Mouse (Mus musculus): Measurements from ENCODE around the gene Thrap3.
"Not testable (repeated sequence)": the region's sequence is repeated elsewhere in the genome, so short reads cannot be mapped to it uniquely, and the experiment has no call there.

Gene Thrap3

DNA sequence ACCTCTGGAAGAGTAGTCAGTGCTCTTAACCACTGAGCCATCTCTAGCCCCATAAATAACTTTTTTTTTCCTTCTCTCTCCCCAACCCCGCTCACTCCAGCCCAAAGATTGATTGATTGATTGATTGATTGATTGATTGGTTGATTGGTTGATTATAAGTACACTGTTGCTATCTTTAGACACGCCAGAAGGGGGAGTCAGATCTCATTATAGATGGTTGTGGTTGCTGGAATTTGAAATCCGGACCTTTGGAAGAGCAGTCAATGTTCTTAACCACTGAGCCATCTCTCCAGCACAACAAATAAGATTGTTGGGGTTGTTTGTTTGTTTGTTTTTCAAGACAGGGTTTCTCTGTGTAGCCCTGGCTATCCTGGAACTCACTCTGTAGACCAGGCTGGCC, 17.0 kb upstream of the Thrap3 start:
- not testable (repeated sequence) for DNase-seq (ENCODE audit: low spot score in 2 of 2)

DNA sequence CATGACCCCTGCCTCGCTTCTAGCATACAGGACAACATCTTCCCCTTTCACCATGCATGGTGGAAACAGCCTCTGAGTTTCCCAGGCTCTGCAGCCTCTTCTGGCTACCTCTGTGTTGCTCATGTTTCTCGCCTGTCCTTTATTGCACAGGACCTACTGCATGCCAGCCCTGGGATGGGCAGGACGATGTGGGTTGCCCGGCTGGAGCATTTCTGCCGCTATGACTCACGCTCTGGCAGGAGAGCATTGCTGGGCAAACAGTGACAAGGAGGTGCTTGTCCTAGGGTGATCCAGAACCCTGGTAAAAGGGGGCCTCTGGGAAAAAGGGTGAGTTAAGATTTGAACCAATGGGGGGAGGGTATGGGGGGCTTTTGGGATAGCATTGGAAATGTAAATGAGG, 15.2 kb upstream of the Thrap3 start:
- no peak for DNase-seq (ENCODE audit: low spot score in 2 of 2)

DNA sequence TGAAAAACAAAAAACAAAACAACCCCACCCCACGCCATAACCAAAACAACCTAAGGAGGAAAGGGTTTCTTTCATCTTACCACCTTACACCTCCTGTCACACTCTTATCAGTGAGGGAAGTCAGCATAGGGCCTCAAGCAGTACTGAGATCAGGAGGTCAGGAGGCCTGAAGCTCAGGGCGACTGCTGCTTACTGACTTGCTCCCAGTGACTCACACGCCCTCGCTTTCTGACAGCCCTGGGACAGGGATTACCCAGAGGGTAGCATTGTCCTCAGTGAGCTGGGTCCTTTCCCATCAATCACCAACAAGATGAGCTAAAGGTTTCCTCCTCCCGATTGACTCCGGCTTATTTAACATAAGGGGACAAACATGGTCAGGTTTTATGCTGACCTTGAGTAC, 4.5 kb upstream of the Thrap3 start:
- DNase-seq (ENCODE audit: low spot score in 2 of 2) = no peak

DNA sequence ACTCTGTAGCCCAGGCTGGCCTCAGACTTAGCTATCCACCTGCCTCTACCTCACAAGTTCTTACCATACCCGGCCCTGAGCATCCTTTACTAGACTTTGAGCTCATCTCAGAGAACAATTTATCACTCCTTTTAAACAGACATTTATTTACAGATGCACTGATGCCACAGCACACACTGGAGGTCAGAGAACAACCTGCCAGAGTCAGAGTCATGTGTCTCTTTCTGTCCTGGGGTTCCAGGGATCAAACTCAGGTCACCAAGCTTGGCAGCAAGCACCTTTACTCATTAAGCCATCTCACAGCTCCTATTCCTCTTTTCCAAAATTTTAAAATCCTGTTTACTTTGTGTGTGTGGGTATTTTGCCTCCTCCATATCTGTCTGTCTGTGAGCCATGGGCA, 2.8 kb upstream of the Thrap3 start:
- DNase-seq (ENCODE audit: low spot score in 2 of 2) = no peak

DNA sequence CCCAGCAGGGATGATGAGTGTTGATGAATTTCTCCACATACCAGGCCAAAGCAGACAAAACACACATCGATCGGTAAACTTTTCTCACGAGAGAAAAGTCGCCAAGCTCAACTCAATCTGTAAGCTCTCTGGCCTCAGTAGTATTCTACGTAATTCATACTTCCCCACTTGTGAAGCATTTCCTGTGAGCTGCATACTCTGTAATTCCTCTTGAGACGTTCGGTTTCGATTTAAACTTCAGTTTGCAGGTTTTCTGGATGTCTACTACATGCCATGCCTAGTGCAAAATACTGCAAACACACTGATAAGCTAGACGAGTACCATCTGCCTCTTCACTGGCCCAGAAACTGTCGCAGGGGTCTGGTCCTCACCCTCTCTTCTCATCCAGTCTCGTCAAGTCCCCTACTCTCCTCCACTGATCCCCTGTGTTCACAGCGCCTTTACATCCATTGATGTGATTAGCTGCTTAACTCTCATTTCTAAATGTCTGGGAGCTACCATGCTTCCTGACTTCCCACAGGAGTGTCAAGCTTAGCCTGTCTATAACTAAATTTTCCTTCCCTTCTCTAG, 2.2 kb upstream of the Thrap3 start:
- DNase-seq (ENCODE audit: low spot score in 2 of 2) = no peak

DNA sequence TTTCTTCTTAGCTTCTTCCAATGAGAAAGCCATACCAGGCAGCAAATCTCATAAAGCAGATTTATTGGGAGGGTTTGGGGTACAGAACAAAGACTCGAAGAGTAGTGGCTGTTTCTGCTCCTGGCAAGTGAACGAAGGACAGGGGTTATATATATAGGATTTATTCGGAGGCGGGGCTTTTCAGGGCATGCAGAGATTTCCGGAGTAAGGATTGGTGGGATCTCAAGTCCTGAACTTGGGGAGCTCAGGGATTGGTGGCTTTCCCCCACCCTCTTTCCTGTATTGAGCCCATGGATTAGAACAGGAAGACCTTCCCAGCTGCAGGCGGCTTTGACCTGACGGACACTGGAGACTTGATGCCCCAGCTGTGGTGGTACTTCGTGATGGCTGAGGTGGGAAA, 1.5 kb upstream of the Thrap3 start:
- DNase-seq (ENCODE audit: low spot score in 2 of 2) = no peak

DNA sequence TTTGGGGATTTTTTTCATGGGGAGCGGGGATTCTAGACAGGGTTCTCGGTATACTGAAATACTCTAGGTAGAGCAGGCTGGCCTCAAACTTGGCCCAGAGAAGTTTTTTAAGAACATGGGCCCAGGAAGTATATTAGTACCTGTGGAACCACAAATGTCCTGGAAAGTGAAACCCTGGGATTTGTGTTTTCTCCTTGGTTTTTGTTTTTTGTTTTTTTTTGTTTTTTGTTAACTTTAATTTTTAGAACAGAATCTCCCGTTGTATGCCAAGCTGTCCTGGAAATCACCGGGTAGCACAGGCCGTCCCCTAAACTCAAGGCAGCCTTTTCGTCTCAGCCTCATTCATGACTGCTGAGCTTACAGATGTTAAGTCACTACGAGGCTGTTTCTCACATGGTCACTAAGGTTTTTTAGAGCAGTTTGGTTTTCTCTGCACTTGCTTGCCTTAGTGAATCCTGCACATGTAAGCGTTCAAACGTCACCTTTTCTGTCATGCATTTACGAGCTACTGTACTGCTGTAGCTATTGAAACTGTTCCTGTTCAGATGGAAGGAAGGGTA, 856 bp upstream of the Thrap3 start:
- DNase-seq (ENCODE audit: low spot score in 2 of 2) = no peak

DNA sequence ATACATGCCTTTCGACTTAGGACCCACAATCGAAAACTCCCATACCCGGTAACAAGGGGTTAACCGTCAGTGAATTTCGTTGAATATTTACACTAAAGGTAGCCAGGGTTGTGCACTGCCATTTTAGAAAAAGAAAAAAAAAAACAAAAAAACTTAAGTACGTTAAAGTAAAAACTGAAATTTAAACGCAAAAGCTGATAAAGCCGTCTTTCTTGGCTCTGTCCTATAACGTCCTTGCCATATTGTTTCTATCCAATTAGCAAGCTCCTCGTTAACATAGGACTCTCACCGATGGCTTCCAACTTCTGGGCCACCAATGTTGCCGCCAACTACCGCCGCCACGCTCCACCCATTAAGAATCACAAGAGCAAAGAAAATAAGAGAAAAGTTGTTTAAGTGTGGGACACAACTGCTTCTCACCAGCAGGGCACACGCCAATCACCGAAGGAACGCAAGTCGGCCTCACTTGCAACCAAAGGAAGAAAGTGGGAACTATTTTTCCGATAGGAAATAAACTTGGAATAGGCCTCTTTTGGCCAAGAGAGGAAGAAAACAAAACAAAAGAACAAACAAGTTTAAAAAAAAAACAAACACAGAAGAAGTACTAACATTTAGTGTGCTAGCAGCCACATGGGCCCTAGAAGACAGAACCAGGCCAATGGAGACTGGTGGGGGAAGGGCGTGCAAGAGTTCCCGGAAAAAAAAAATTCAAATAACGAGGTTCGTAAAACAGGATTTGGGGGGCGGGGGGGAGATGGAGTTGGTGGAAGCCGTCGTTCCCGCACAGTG, 852 bp downstream of the Thrap3 start:
- peak in 1 of 2 experiments; percentile 13 for DNase-seq (ENCODE audit: low spot score in 2 of 2)

DNA sequence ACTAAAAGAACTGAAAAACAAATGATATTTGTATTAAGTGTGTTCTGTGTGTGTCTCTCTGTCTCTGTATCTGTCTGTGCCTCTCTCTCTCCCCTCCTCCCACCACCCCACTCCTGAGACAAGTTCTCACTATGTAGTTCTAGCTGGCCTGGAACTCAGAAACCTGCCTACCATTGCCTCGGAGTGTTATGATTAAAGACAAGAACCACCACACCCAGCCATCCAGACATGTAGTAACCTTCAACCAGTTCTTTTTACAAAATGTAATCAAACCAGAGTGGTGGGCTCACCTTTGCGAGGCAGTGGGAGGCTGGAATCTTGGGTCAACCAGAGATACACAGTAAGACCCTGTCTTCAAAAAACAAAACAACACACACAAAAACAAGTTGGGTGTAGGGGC, 1.9 kb downstream of the Thrap3 start:
- no peak for DNase-seq (ENCODE audit: low spot score in 2 of 2)

DNA sequence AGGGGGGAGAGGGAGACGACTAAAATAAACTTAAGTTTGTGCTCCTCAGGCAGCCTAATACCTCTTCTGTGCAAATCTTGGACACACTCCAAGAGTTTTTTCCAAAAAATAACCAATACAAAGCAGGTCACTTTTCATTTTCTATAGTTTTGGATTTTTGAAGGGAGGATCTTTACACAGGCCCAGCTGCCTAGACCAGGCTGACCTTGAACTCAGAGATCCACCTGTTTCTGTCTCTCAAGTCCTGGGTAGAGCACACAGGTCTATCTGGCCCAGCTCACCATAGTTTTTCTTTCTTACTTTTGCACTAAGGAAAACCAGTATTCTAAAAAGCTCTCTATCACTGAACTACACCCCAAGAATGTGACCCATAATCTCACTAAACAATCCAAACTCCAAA, 2.5 kb downstream of the Thrap3 start:
- no peak for DNase-seq (ENCODE audit: low spot score in 2 of 2)

DNA sequence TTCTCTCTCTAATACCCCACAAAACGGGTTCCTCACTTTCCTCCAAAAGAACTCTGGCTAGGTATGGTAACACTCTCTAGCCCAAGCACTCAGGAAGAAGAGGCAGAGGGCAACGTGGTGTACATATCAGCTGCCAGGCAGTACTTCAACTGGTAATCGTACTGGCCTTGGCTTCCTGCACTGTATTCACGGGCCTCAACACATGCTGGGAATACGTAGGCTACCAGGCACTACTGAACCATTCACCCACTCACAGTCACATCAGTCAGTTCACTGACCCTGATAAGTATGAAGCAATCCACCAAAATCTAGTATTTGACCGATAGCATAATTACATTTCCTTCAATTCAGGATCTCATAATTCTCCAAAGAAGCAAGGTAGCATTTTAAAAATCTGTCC, 3.0 kb downstream of the Thrap3 start:
- no peak for DNase-seq (ENCODE audit: low spot score in 2 of 2)

DNA sequence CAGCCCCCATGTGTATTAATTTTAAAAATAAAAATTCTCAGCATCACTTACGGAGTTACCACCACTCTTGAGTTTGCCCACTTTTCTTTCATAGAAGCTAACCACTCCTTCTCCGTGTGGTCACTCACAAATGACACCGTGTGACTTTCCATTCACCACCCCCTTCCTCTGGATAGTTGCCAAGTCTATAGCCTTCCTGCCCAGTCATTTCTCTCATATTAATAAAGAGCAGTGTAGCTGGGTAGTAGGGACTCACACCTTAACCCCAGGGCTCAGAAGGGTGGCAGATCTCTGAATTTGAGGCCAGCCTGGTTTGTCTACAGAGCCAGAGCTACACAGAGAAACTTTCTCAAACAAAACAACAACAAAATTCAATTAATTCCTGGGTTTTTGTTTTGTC, 5.1 kb downstream of the Thrap3 start:
- no peak for DNase-seq (ENCODE audit: low spot score in 2 of 2)

DNA sequence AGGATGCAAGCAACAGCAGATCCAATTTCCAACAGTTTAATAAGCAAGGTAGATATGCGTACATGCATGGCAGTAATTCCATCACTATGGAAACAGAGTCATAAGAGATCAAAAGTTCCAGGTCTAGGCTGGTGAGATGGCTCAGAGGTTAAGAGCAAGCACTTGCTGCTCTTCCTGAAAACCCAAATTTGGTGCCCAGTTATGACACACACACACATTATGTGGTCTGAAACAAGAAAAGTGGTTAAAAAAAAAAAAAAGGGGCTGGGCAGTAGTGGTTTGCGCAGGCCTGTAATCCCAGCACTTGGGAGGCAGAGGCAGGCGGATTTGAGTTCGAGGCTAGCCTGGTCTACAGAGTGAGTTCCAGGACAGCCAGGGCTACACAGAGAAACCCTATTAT, 7.6 kb downstream of the Thrap3 start:
- no peak for DNase-seq (ENCODE audit: low spot score in 2 of 2)

DNA sequence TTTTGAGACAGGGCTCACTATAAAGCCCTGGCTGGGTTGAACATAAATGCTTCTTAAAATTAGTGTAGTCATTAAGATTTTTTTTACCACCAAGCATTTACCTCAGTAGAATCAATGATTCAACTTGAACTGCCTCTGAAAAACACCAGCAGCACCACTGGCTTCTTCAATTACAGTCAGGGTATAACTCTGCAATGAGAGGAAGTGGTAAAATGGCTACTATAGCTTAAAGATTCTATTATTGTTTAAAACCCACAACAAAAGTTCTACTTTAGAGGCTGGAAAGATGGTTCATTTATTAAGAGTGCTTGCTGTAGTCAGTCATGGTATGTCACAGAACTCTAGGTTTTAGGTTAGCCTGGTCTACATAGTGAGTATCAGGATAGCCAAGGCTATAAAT, 8.3 kb downstream of the Thrap3 start:
- DNase-seq (ENCODE audit: low spot score in 2 of 2) = no peak

DNA sequence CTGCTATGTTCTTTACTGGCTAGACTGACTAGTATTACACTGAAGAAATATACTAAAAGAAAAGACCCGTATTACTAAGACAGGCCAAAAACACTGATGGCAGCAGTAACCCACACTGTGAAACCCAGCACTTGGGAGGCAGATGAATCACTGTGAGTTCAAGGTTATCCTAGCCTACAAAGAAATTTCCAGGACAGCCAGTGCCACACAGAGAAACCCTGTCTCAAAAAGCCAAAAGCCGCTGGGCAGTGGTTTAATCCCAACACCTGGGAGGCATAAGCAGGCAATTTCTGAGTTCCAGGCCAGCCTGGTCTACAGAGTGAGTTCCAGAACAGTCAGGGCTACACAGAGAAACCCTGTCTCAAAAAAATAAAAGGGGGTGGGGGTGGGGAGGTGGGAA, 11.9 kb downstream of the Thrap3 start:
- DNase-seq (ENCODE audit: low spot score in 2 of 2) = no peak

DNA sequence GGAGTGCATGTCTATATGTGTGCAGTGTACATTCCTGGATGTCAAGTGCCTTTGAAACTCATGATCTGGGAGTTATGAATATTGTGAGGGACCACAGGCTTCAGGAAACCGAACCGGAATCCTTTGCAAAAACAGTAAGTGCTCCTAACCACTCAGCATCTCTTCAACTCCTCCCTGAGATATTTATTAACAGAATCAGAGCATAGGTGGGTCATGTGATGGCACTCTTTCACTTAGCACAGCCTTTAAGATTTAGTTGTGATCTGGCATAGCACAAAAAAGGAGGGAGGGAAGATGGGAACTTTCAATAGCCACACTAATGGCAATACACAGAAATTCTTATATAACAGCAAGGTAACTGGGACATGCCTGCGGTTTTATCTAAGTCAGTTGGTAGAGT, 15.5 kb downstream of the Thrap3 start:
- no peak for DNase-seq (ENCODE audit: low spot score in 2 of 2)

DNA sequence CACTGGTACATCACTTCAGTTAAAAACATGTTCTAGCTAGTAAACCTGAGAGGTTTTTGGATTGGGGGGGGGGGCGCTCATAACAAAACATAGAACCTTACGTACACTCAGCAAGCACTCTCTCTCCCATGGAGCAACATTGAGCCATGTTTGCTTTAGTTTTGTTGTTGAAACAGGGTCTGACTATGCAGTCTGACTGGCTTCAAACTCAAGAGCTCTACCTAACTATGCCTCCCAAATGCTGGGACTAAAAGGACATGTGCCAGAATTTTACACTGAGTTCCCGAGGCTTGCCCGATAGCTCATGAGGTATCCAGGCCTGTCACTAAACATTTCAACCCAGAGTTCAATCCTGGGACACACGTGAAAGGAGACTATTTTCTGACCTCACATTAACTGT, 19.5 kb downstream of the Thrap3 start:
- DNase-seq (ENCODE audit: low spot score in 2 of 2) = no peak

DNA sequence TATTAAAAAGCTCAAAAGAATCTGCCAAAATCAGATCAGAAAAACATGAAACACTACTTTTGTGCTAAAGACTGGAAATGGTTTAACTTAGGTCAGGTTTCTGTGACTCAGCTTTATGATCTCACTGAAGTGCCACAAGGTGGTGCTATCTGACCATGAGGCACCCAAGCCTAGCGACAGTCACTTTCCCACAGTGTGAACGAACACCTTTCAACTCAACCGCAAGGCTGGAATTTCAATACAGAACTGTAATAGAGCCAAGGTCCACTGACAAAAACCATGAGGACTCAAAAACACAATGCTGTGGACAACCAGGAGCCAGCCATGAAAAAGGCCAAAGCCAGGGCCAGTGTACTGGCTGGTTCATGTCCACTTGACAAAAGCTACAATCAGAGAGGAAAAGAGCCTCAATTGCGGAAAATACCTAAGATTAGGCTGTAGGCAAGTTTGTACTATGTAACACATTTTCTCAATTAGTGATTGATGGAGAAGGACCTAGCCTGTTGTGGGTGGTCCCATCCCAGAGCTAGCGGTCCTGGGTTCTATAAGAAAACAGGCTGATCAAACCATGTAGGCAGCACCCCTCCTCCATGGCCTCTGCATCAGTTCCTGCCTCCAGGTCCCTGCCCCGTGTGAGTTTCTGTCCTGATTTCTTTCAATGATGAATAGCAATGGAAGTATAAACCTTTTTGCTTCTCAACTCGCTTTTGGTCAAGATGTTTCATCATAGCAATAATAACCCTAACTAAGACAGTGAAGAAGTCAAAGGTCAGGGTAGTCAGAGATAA, 21.2 kb downstream of the Thrap3 start:
- DNase-seq (ENCODE audit: low spot score in 2 of 2) = peak in 1 of 2 experiments; percentile 29

DNA sequence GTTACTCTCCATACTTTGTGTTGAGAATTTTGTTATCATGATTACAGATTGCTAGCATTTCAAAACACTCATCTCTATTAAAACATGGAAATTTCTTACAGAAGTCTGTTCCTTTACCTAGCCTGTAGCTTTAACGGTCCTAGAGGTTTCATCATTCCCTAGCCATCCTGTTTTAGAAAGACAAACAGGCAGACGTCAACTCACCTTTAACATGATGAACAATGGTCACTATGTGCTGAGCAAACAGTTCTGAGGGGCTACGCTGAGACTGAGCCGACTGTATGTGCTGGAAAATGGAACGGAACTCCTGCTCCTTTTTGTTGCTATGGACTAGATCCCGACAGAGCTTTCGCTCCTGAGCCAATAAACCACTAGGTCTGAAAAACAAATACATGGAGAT, 26.6 kb downstream of the Thrap3 start:
- not testable (repeated sequence) for DNase-seq (ENCODE audit: low spot score in 2 of 2)

DNA sequence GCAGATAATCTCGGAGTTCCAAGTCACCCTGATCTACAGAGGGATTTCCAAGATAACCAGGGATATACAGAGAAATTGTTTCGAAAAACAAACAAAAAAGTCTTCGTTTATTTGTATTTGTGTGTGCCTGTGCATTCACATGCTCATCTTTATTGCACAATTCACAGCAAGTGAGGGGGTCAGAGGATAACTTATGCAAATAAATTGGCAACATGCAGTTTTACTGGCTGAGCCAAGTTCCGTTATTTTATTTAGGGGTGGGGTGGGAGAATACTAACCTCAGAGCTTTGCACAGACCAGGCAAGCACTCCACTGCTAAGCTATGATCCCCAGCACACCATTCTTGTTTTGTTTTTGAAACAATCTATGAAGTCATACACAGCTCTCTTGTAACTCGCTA, 28.8 kb downstream of the Thrap3 start:
- DNase-seq (ENCODE audit: low spot score in 2 of 2) = no peak

DNA sequence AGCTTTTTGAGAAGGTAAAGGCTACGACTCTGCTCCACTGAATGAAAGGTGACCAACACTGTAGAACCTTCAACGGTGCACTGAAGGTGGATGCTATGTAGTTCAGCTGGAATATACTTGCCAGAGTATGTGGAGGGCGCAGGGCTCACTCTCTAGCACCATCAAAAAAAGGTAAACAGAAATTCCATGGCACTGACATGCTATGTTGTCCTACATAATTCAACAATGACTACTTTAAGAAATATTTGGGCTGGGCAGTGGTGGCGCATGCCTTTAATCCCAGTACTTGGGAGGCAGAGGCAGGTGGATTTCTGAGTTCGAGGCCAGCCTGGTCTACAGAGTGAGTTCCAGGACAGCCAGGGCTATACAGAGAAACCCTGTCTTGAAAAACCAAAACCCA, 31.8 kb downstream of the Thrap3 start:
- not testable (repeated sequence) for DNase-seq (ENCODE audit: low spot score in 2 of 2)

DNA sequence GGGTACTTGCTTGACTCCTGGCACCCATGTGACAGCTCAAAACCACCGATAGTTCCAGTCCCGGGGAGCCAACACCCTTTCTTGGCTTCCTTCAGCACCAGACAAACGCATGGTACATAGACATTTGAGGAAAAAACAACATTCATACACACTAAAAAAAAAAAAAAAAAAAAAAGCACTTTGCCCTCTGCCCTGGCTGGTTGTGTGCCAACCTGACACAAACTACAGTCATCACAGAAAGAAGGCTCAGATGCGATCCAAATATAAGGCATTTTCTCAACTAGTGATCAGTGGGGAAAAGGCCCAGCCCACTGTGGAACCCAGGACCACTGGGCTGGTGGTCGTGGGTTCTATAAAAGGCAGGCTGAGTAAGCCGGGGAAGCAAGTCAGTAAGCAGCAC, 33.7 kb downstream of the Thrap3 start:
- no peak for DNase-seq (ENCODE audit: low spot score in 2 of 2)

DNA sequence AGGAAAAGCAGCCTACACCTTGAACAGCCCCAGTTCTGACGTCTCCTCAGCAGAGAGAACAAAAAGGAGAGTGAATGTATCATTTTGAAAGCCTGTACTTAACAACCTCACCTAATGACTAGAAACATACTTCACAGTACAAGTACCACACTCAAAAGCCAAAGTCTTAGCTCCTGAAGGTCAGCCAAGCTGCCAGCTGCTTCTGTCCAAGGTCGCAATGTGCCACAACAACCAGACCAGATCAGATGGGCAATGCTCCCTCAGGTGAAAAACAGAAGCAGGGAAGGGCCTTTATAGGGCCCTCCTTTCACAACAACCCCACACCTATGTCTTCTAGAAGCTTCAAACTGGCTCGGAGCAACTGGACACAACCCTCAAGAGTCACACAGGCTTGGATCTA, 36.5 kb downstream of the Thrap3 start:
- DNase-seq (ENCODE audit: low spot score in 2 of 2) = no peak
